Mouse (Mus musculus) left cerebral cortex, adult 18-20 months (tissue): ENCODE measurements at regions not wholly inside any gene's neighbourhood (a gene's known extent, or its start where the extent isn't known, plus 50 kb on each side); places are given as distances from the start of the nearest gene placed in this dataset.

Source experiments
- DNase-seq, 2 experiments: peaks; one replicate each; pipeline ENCODE4 v3.0.0; 2021 to 2022; ENCODE audit warnings: low spot score in 2 of 2, mixed read lengths in 1 of 2

- DNase-seq = no peak
Observed at GRCm38 (mm10) chr2:134126988-134127387, 427.2 kb downstream of the Hao1 start.

- DNase-seq = no peak
Observed at GRCm38 (mm10) chr2:134107286-134107685, 446.9 kb downstream of the Hao1 start.

- no peak for DNase-seq
Observed at GRCm38 (mm10) chr2:134088374-134088773, 465.8 kb downstream of the Hao1 start.

GRCm38 (mm10) chr2:134080148-134080547 lies 474.0 kb downstream of the Hao1 start:
- no peak for DNase-seq

GRCm38 (mm10) chr2:134077953-134078352 lies 476.2 kb downstream of the Hao1 start:
- DNase-seq = no peak

- no peak for DNase-seq
Observed at GRCm38 (mm10) chr2:134067910-134068335, 486.2 kb downstream of the Hao1 start.

GRCm38 (mm10) chr2:134067404-134067803 lies 486.8 kb downstream of the Hao1 start:
- no peak for DNase-seq

- no peak for DNase-seq
Observed at GRCm38 (mm10) chr2:134059916-134060618, 494.1 kb downstream of the Hao1 start.

GRCm38 (mm10) chr2:134036359-134036874 lies 484.5 kb downstream of the Bmp2 start:
- DNase-seq = no peak

- peak; percentile 43 to 50 for DNase-seq
Observed at GRCm38 (mm10) chr2:134029631-134030414, 477.9 kb downstream of the Bmp2 start.

GRCm38 (mm10) chr2:134029153-134029552 lies 477.2 kb downstream of the Bmp2 start:
- DNase-seq = peak in 1 of 2 experiments; percentile 5

- peak; percentile 21 to 42 for DNase-seq
Observed at GRCm38 (mm10) chr2:134017109-134017508, 465.1 kb downstream of the Bmp2 start.

- DNase-seq = no peak
Observed at GRCm38 (mm10) chr2:134003146-134003545, 451.2 kb downstream of the Bmp2 start.

GRCm38 (mm10) chr2:133994742-133995141 lies 442.8 kb downstream of the Bmp2 start:
- no peak for DNase-seq

- DNase-seq = no peak
Observed at GRCm38 (mm10) chr2:133994337-133994736, 442.4 kb downstream of the Bmp2 start.

GRCm38 (mm10) chr2:133987671-133988070 lies 435.7 kb downstream of the Bmp2 start:
- no peak for DNase-seq
